In genomic region chr14:105447088-105447487, GRCm38 (mm10) we compare ENCODE assay signal across 29 mouse cellular contexts.
DNase-seq lines count a peak whose midpoint lies in the region; ATAC-seq lines count a peak whose summit lies in the region.
"Had no signal": no experiment of that assay in that cellular context is flagged by ENCODE, and none has a peak within 500 bp of the region (broad histone marks: within the 10 kb centered on the region; RNA-seq: fewer than 3 reads in every experiment).

No protein-coding gene starts in this region.

- H3K36me3 ChIP-seq in neural tube, embryonic 11.5 days (ENCODE audit: control insufficient read depth, insufficient read depth, low read length), result no peaks in the 10 kb centered on the region
- no peaks in the 10 kb centered on the region for H3K36me3 ChIP-seq in limb, embryonic 13.5 days
- H3K36me3 ChIP-seq: embryonic facial prominence, embryonic 12.5 days; embryonic facial prominence, embryonic 15.5 days; heart, embryonic 12.5 days; heart, embryonic 15.5 days; hindbrain, embryonic 10.5 days; hindbrain, embryonic 13.5 days had no signal

- no peaks in the 10 kb centered on the region for H3K9me3 ChIP-seq in neural tube, embryonic 11.5 days (ENCODE audit: control insufficient read depth, low read length)
- no peaks in the 10 kb centered on the region for H3K9me3 ChIP-seq in limb, embryonic 13.5 days
- H3K9me3 ChIP-seq: embryonic facial prominence, embryonic 12.5 days; embryonic facial prominence, embryonic 15.5 days; heart, embryonic 12.5 days; heart, embryonic 15.5 days; hindbrain, embryonic 10.5 days; hindbrain, embryonic 13.5 days had no signal

- H3K4me1 ChIP-seq in neural tube, embryonic 11.5 days (ENCODE audit: control insufficient read depth, insufficient read depth, low read length), result no peaks in the 10 kb centered on the region
- H3K4me1 ChIP-seq in limb, embryonic 13.5 days, result peaks cover 11% of the 10 kb centered on the region
- H3K4me1 ChIP-seq: embryonic facial prominence, embryonic 12.5 days; heart, embryonic 12.5 days; heart, embryonic 15.5 days; hindbrain, embryonic 10.5 days; hindbrain, embryonic 13.5 days had no signal

- WGBS in neural tube, embryonic 11.5 days, result 67% methylated on average over 5 of the region's 5 CpGs
- WGBS in limb, embryonic 13.5 days, result 29% methylated on average over 5 of the region's 5 CpGs

- H3K27ac ChIP-seq in neural tube, embryonic 11.5 days (ENCODE audit: low read depth, low read length), result no peak overlapping the region
- no peak overlapping the region for H3K27ac ChIP-seq in limb, embryonic 13.5 days
- H3K27ac ChIP-seq: embryonic facial prominence, embryonic 12.5 days; embryonic facial prominence, embryonic 15.5 days; heart, embryonic 15.5 days; hindbrain, embryonic 10.5 days; hindbrain, embryonic 13.5 days; hindbrain, postnatal 0 days had no signal

- no peak overlapping the region for H3K4me3 ChIP-seq in neural tube, embryonic 11.5 days (ENCODE audit: low read depth, low read length)
- H3K4me3 ChIP-seq in limb, embryonic 13.5 days, result no peak overlapping the region
- H3K4me3 ChIP-seq: embryonic facial prominence, embryonic 12.5 days; embryonic facial prominence, embryonic 15.5 days; heart, embryonic 12.5 days; heart, embryonic 15.5 days; hindbrain, embryonic 10.5 days; hindbrain, embryonic 13.5 days had no signal

- H3K27me3 ChIP-seq in neural tube, embryonic 11.5 days (ENCODE audit: control insufficient read depth, insufficient read depth, low read length), result no peaks in the 10 kb centered on the region
- no peaks in the 10 kb centered on the region for H3K27me3 ChIP-seq in limb, embryonic 13.5 days
- H3K27me3 ChIP-seq: embryonic facial prominence, embryonic 12.5 days; embryonic facial prominence, embryonic 15.5 days; heart, embryonic 12.5 days; heart, embryonic 15.5 days; hindbrain, embryonic 13.5 days had no signal

- no peak overlapping the region for H3K9ac ChIP-seq in neural tube, embryonic 11.5 days (ENCODE audit: low read length)
- H3K9ac ChIP-seq in limb, embryonic 13.5 days, result no peak overlapping the region
- H3K9ac ChIP-seq: embryonic facial prominence, embryonic 12.5 days; embryonic facial prominence, embryonic 15.5 days; forebrain, postnatal 0 days; heart, embryonic 12.5 days; heart, embryonic 15.5 days; hindbrain, embryonic 13.5 days had no signal

- DNase-seq in embryo, embryonic 10.5 days (ENCODE audit: low spot score), result peak; percentile 33
- no peak for DNase-seq in embryo, embryonic 10 days (ENCODE audit: low spot score)
- DNase-seq in neural tube, embryonic 11.5 days (ENCODE audit: low spot score), result peak; percentile 22
- DNase-seq in neural tube, embryonic 10.5 days (ENCODE audit: extremely low spot score, low spot score), result no peak
- no peak for DNase-seq in gastrocnemius, adult 8-10 months (ENCODE audit: low spot score in 2 of 2)
- no peak for DNase-seq in frontal cortex, postnatal 10 days (ENCODE audit: low spot score in 2 of 2)
- DNase-seq in left cerebral cortex, adult 8-10 months (ENCODE audit: low spot score in 2 of 2), result no peak
- DNase-seq: adrenal gland, postnatal 10 days; adrenal gland, postnatal 36 days; cerebellum, adult 18-20 months; cerebellum, adult 9-11 months; cerebellum, postnatal 25 days; forebrain, postnatal 0 days; gastrocnemius, postnatal 14 days; heart, adult 18-20 months; heart, postnatal 10 days; heart, postnatal 36 days had no signal

- no peak for ATAC-seq in neural tube, embryonic 11.5 days (ENCODE audit: insufficient read depth, low FRiP score, low TSS enrichment)
- ATAC-seq in limb, embryonic 13.5 days (ENCODE audit: low FRiP score, low read depth), result peak; percentile 78; the same call in 1 of the 2 replicates
- ATAC-seq: activated CD4-positive, CD25-positive, alpha-beta regulatory T cell, adult 4 months; forebrain, embryonic 14.5 days; forebrain, postnatal 0 days; hindbrain, postnatal 0 days; inflammation-experienced regulatory T-cells, adult 6 months; intestine, embryonic 16.5 days had no signal

- no peak overlapping the region for H3K4me2 ChIP-seq in neural tube, embryonic 11.5 days (ENCODE audit: low read depth)
- no peak overlapping the region for H3K4me2 ChIP-seq in limb, embryonic 13.5 days (replicated peaks)
- H3K4me2 ChIP-seq: embryonic facial prominence, embryonic 12.5 days; embryonic facial prominence, embryonic 15.5 days; heart, embryonic 12.5 days; heart, embryonic 15.5 days; hindbrain, embryonic 13.5 days had no signal

Comparison
In these comparisons a context has a peak if more than half of its experiments do, and no peak if none do; other contexts are left out.
1. DNase-seq: peak in embryo, embryonic 10.5 days (single experiment) and neural tube, embryonic 11.5 days (single experiment); none in embryo, embryonic 10 days (single experiment), neural tube, embryonic 10.5 days (single experiment), gastrocnemius, adult 8-10 months (0 of 2), frontal cortex, postnatal 10 days (0 of 2) and left cerebral cortex, adult 8-10 months (0 of 2).